Mouse (Mus musculus) intestine, postnatal 0 days (tissue): ENCODE measurements at regions not wholly inside any gene's neighbourhood (a gene's known extent, or its start where the extent isn't known, plus 50 kb on each side); places are given as distances from the start of the nearest gene placed in this dataset.

Source experiments
- ATAC-seq: fragments of 200-750 bp; cut with Nextera tagmentation; 2 replicates; pipeline ENCODE4 v1.8.0; 2017; ENCODE audit warnings: mild to moderate bottlenecking, moderate TSS enrichment, moderate library complexity
- H3K27ac ChIP-seq: fragments of 300-500 bp; sonication (generic); 2 replicates; pipeline ENCODE4 v1.5.1; 2014; ENCODE audit warnings: mild to moderate bottlenecking, low read depth, low read length, moderate library complexity
- H3K27me3 ChIP-seq: fragments of 300-500 bp; sonication (generic); replicated peaks from 2 replicates; pipeline ENCODE4 v1.6.1; 2014; ENCODE audit warnings: low read length, mixed read lengths; ENCODE audit not compliant: control insufficient read depth, insufficient read depth
- H3K36me3 ChIP-seq: fragments of 300-500 bp; sonication (generic); 2 replicates; pipeline ENCODE4 v1.6.1; 2014; ENCODE audit warnings: mild to moderate bottlenecking, moderate library complexity; ENCODE audit not compliant: control insufficient read depth, insufficient read depth
- H3K4me1 ChIP-seq: fragments of 300-500 bp; sonication (generic); replicated peaks from 2 replicates; pipeline ENCODE4 v1.6.1; 2014; ENCODE audit warnings: antibody characterized with exemption, low read length, mixed read lengths; ENCODE audit not compliant: control insufficient read depth, insufficient read depth
- H3K4me2 ChIP-seq: fragments of 300-500 bp; sonication (generic); replicated peaks from 2 replicates; pipeline ENCODE4 v1.6.1; 2014; ENCODE audit warnings: low read depth, mild to moderate bottlenecking, moderate library complexity
- H3K4me3 ChIP-seq: fragments of 300-500 bp; sonication (generic); 2 replicates; pipeline ENCODE4 v1.5.1; 2014; ENCODE audit warnings: low read depth, low read length
- H3K9ac ChIP-seq: fragments of 300-500 bp; sonication (generic); 2 replicates; pipeline ENCODE4 v1.6.1; 2014; ENCODE audit warnings: mild to moderate bottlenecking, low read depth, low read length
- H3K9me3 ChIP-seq: fragments of 300-500 bp; sonication (generic); 2 replicates; pipeline ENCODE4 v1.6.1; 2016; ENCODE audit warnings: mixed run types; ENCODE audit not compliant: control insufficient read depth
- CTCF ChIP-seq: sonication (generic); IDR thresholded peaks from 2 replicates; pipeline ENCODE4 v1.5.1; 2016; ENCODE audit warnings: low read depth, mild to moderate bottlenecking, control low read depth, antibody characterized with exemption, moderate library complexity
- WGBS: fragments of 180-500 bp; shearing (Covaris S2); extraction: QIAGEN DNeasy Blood & Tissue Kit; methylation state at CpG from one replicate; pipeline ENCODE4 v1.1.7; 2014; 5-methylcytosine and 5-hydroxymethylcytosine counted together

DNA sequence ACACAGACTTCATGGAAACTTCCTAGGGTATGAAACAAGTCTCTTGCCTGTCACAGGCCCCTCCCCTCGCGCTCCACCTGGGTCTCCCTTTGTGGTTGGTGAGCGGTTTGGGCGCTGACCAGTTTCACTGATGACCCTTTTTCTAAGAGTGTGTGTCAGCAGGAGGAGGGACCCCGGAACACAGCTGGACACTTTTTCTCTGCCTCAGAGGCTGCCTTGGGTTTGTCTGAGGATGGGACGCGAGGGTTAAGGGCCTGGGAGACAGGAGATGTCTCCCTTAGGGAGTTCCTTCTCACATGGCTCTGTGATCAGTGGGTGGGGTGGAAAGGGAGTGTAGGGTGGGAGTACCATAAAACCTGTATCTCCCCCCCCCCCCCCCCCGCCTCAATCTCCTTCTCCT, 115.8 kb upstream of the Haao start:
- Histone ChIP-seq H3K27me3 (no peaks in the 10 kb centered on the region), H3K27ac (no peak overlapping the region), H3K4me1 (peaks cover 27% of the 10 kb centered on the region), H3K36me3 (no peaks in the 10 kb centered on the region), H3K9ac (no peak overlapping the region), H3K4me3 (no peak overlapping the region), H3K9me3 (no peaks in the 10 kb centered on the region), H3K4me2 (no peak overlapping the region)
- ATAC-seq = no peak
- TF ChIP-seq CTCF = no peak
- WGBS = 69% methylated on average over 8 of the region's 8 CpGs

GRCm38 (mm10) chr17:83962841-83963240, 115.1 kb upstream of the Haao start:
- ATAC-seq = no peak
- Histone ChIP-seq H3K27ac (no peak overlapping the region; the same call in 1 of the 2 replicates), H3K9ac (no peak overlapping the region), H3K4me3 (no peak overlapping the region), H3K36me3 (no peaks in the 10 kb centered on the region), H3K27me3 (no peaks in the 10 kb centered on the region), H3K9me3 (no peaks in the 10 kb centered on the region), H3K4me1 (peaks cover 27% of the 10 kb centered on the region), H3K4me2 (no peak overlapping the region)
- WGBS = 13% methylated on average over 4 of the region's 4 CpGs
- TF ChIP-seq CTCF = no peak

GRCm38 (mm10) chr17:83962126-83962525, 114.4 kb upstream of the Haao start:
- H3K9ac ChIP-seq = no peak overlapping the region
- ATAC-seq = no peak
- no peak overlapping the region for H3K4me2 ChIP-seq
- no peak overlapping the region for H3K4me3 ChIP-seq
- H3K36me3 ChIP-seq = no peaks in the 10 kb centered on the region
- peaks cover 27% of the 10 kb centered on the region for H3K4me1 ChIP-seq
- H3K27ac ChIP-seq = no peak overlapping the region
- H3K9me3 ChIP-seq = no peaks in the 10 kb centered on the region
- H3K27me3 ChIP-seq = no peaks in the 10 kb centered on the region
- TF ChIP-seq CTCF = no peak
- 83% methylated on average over 6 of the region's 6 CpGs for WGBS

GRCm38 (mm10) chr17:83960821-83961220, 113.1 kb upstream of the Haao start:
- 79% methylated on average over 7 of the region's 7 CpGs for WGBS
- no peaks in the 10 kb centered on the region for H3K27me3 ChIP-seq
- no peak overlapping the region for H3K4me3 ChIP-seq
- no peak overlapping the region for H3K27ac ChIP-seq
- no peak for ATAC-seq
- H3K4me1 ChIP-seq = peaks cover 33% of the 10 kb centered on the region
- H3K36me3 ChIP-seq = no peaks in the 10 kb centered on the region
- H3K4me2 ChIP-seq = no peak overlapping the region
- TF ChIP-seq CTCF = no peak
- no peaks in the 10 kb centered on the region for H3K9me3 ChIP-seq
- no peak overlapping the region for H3K9ac ChIP-seq

GRCm38 (mm10) chr17:83960158-83960557, 112.4 kb upstream of the Haao start:
- no peaks in the 10 kb centered on the region for H3K36me3 ChIP-seq
- no peak overlapping the region for H3K4me2 ChIP-seq
- no peak overlapping the region for H3K4me3 ChIP-seq
- 36% methylated on average over 3 of the region's 3 CpGs for WGBS
- H3K4me1 ChIP-seq = peaks cover 38% of the 10 kb centered on the region
- peak overlapping the region; percentile 15; the same call in 1 of the 2 replicates for H3K27ac ChIP-seq
- H3K27me3 ChIP-seq = no peaks in the 10 kb centered on the region
- no peak for TF ChIP-seq CTCF
- no peak overlapping the region for H3K9ac ChIP-seq
- ATAC-seq = no peak
- no peaks in the 10 kb centered on the region for H3K9me3 ChIP-seq

DNA sequence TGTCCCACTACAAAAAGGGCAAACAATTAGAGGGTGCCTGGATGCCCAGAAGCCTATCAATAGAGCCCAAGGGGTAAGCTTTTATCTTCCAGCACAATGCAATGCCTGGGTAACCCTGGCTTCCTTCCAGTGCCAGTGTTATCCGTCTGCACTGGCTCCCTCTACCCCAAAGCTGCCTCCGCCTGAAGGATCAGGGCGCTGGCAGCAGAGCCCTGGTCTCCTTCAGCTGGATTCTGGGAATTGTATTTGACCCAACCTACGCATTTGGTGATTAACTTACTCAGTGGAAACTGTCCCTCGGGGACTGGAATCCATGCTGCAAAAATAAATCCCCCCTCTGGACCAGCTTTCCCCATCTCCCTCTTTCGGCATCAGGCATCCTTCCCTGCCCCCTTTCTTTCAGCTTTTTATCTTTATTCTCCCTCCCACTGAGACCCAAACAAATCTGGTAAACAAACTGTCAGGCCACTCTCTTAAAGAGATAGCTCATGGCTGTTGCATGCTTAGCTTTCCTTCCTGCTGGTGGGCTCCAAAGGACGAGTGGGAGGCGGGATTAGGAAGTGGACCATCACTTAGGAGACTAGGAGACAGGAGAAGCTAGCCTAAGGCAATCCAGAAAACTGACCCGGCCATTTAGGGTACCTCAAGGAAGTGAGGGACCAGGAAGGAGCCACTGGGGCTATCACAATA, 111.5 kb upstream of the Haao start:
- no peak for TF ChIP-seq CTCF
- Histone ChIP-seq H3K9ac (no peak overlapping the region), H3K9me3 (no peaks in the 10 kb centered on the region), H3K36me3 (no peaks in the 10 kb centered on the region), H3K4me2 (peak overlapping the region; percentile 18; the same call in 1 of the 2 replicates), H3K27ac (peak overlapping the region; percentile 68; the same call in 1 of the 2 replicates), H3K4me3 (no peak overlapping the region), H3K27me3 (no peaks in the 10 kb centered on the region), H3K4me1 (peaks cover 47% of the 10 kb centered on the region)
- WGBS = 18% methylated on average over 9 of the region's 9 CpGs
- peak; percentile 26; the same call in 1 of the 2 replicates for ATAC-seq

- Histone ChIP-seq H3K27ac (peak overlapping the region; percentile 68; the same call in 1 of the 2 replicates), H3K27me3 (no peaks in the 10 kb centered on the region), H3K9me3 (no peaks in the 10 kb centered on the region), H3K36me3 (no peaks in the 10 kb centered on the region), H3K9ac (no peak overlapping the region), H3K4me3 (no peak overlapping the region), H3K4me1 (peaks cover 47% of the 10 kb centered on the region), H3K4me2 (no peak overlapping the region; the same call in 1 of the 2 replicates)
- peak; percentile 24; the same call in 1 of the 2 replicates for TF ChIP-seq CTCF
- peak; percentile 84 for ATAC-seq
- 43% methylated on average over 3 of the region's 3 CpGs for WGBS
Measured at GRCm38 (mm10) chr17:83958706-83959105, 110.9 kb upstream of the Haao start.
